Mouse (Mus musculus): ENCODE results near the gene Svs1.
A peak's percentile ranks its signal among the peaks of the same experiment; 100 is the strongest.
"Not testable (repeated sequence)": the region's sequence is repeated elsewhere in the genome, so short reads cannot be mapped to it uniquely, and the experiment has no call there.

Svs1 gene

GRCm38 (mm10) chr6:48986444-48986990, at the start of gene Svs1:
Gene Svs1, plus strand, starts transcription at chr6:48986861.
- no peak for DNase-seq (ENCODE audit: low read depth, low spot score)

- no peak for DNase-seq (ENCODE audit: low read depth, low spot score)
Measured at GRCm38 (mm10) chr6:48949596-48949995, 37.1 kb upstream of the Svs1 start.

GRCm38 (mm10) chr6:48950676-48951075, 36.0 kb upstream of the Svs1 start:
- no peak for DNase-seq (ENCODE audit: low read depth, low spot score)

- no peak for DNase-seq (ENCODE audit: low read depth, low spot score)
Measured at GRCm38 (mm10) chr6:48951630-48952029, 35.0 kb upstream of the Svs1 start.

- DNase-seq (ENCODE audit: low read depth, low spot score): no peak
Measured at GRCm38 (mm10) chr6:48953220-48953619, 33.4 kb upstream of the Svs1 start.

- DNase-seq (ENCODE audit: low read depth, low spot score): no peak
Measured at GRCm38 (mm10) chr6:48954211-48954610, 32.5 kb upstream of the Svs1 start.

- DNase-seq (ENCODE audit: low read depth, low spot score): peak; percentile 48
Measured at GRCm38 (mm10) chr6:48954946-48955345, 31.7 kb upstream of the Svs1 start.

- DNase-seq (ENCODE audit: low read depth, low spot score): no peak
Measured at GRCm38 (mm10) chr6:48956785-48957184, 29.9 kb upstream of the Svs1 start.

- DNase-seq (ENCODE audit: low read depth, low spot score): peak; percentile 33
Measured at GRCm38 (mm10) chr6:48958053-48958452, 28.6 kb upstream of the Svs1 start.

- peak; percentile 74 for DNase-seq (ENCODE audit: low read depth, low spot score)
Measured at GRCm38 (mm10) chr6:48959151-48959550, 27.5 kb upstream of the Svs1 start.

- not testable (repeated sequence) for DNase-seq (ENCODE audit: low read depth, low spot score)
Measured at GRCm38 (mm10) chr6:48966696-48967095, 20.0 kb upstream of the Svs1 start.

- DNase-seq (ENCODE audit: low read depth, low spot score): no peak
Measured at GRCm38 (mm10) chr6:48967868-48968267, 18.8 kb upstream of the Svs1 start.

- no peak for DNase-seq (ENCODE audit: low read depth, low spot score)
Measured at GRCm38 (mm10) chr6:48974663-48975062, 12.0 kb upstream of the Svs1 start, which contains the start of gene Doxl2. Gene Doxl2, plus strand, starts transcription at chr6:48974963.

- no peak for DNase-seq (ENCODE audit: low read depth, low spot score)
Measured at GRCm38 (mm10) chr6:48979616-48980015, 7.0 kb upstream of the Svs1 start.

- no peak for DNase-seq (ENCODE audit: low read depth, low spot score)
Measured at GRCm38 (mm10) chr6:48982305-48982704, 4.4 kb upstream of the Svs1 start.

GRCm38 (mm10) chr6:48989971-48990370, 3.3 kb downstream of the Svs1 start:
- no peak for DNase-seq (ENCODE audit: low read depth, low spot score)

GRCm38 (mm10) chr6:48991991-48992390, 5.3 kb downstream of the Svs1 start:
- no peak for DNase-seq (ENCODE audit: low read depth, low spot score)

GRCm38 (mm10) chr6:48998186-48998585, 11.5 kb downstream of the Svs1 start:
- DNase-seq (ENCODE audit: low read depth, low spot score): no peak

- no peak for DNase-seq (ENCODE audit: low read depth, low spot score)
Measured at GRCm38 (mm10) chr6:48998796-48999195, 12.1 kb downstream of the Svs1 start.

GRCm38 (mm10) chr6:49003381-49003780, 16.7 kb downstream of the Svs1 start:
- DNase-seq (ENCODE audit: low read depth, low spot score): peak; percentile 78

- peak; percentile 88 for DNase-seq (ENCODE audit: low read depth, low spot score)
Measured at GRCm38 (mm10) chr6:49007981-49008380, 21.3 kb downstream of the Svs1 start.

GRCm38 (mm10) chr6:49008420-49009160, 21.9 kb downstream of the Svs1 start:
- peak; percentile 84 for DNase-seq (ENCODE audit: low read depth, low spot score)

GRCm38 (mm10) chr6:49009161-49009555, 22.5 kb downstream of the Svs1 start:
- DNase-seq (ENCODE audit: low read depth, low spot score): no peak

Data from ES-CJ7 (cell line).